Mouse (Mus musculus): ENCODE data around the gene Fbxw9. TPM values are rescaled to one million over a fixed set of nuclear protein-coding genes. Genes with fewer than 3 reads are reported as not detected.

Fbxw9 gene
- polyA plus RNA-seq, 1 experiment from 2014 or later = 34.8 TPM

DNA sequence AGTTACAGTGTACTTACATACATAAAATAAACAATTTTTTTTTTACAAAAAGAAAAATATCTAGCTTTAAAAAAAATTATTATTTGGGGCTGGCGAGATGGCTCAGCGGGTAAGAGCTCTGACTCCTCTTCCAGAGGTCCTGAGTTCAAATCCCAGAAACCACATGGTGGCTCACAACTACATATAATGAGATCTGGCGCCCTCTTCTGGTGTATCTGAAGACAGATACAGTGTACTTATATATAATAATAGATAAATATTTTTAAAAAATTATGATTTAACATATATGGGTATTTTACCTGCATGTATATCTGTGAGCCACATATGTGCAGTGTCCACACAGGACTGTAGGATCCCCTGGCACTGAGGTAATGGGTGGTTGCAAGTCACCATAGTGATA lies 26.4 kb downstream of the Fbxw9 start:
- peaks cover 3% of the 10 kb centered on the region for H3K4me1 ChIP-seq (ENCODE audit: insufficient read depth, low read depth, low read length)
- no peak for TF ChIP-seq EP300 (IDR thresholded peaks at IDR 0.05)
- TF ChIP-seq CTCF (IDR thresholded peaks at IDR 0.05) = peak; percentile 27
- no peaks in the 10 kb centered on the region for H3K9me3 ChIP-seq (ENCODE audit: low read length)
- H3K27me3 ChIP-seq (replicated peaks; ENCODE audit: insufficient read depth, low read length) = no peaks in the 10 kb centered on the region
- no peak for ATAC-seq
- no peak overlapping the region for H3K4me2 ChIP-seq (replicated peaks; ENCODE audit: low read depth, low read length)
- DNase-seq (ENCODE audit: low spot score) = no peak
- H3K9ac ChIP-seq (replicated peaks; ENCODE audit: low read depth) = no peak overlapping the region
- 83% methylated on average over 3 of the region's 3 CpGs for WGBS
- H3K27ac ChIP-seq (ENCODE audit: low read length) = no peak overlapping the region
- no peak overlapping the region for H3K4me3 ChIP-seq (ENCODE audit: low read depth, low read length)
- H3K36me3 ChIP-seq (ENCODE audit: insufficient read depth, low read length) = peaks cover 10% of the 10 kb centered on the region; the same call in 1 of the 2 replicates

DNA sequence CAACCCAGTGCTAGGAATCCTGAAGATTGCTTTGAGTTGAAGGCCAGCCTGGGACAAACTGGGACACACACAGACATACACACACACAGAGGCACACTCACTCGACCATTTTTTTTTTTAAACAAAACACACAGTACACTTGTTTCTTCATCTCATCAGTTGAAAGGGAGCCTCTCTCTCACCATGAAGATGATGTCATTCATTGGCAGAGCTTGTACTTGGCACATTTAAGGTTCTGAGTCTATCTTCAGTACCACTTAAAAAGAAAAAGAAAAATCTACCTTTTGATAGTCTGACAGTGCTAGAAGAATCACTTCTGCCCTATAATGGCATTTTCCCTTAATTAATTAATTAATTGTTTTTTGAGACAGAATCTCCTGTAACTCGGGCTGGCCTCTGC lies 28.9 kb downstream of the Fbxw9 start:
- ATAC-seq (no peak), DNase-seq (ENCODE audit: low spot score) (no peak)
- Histone ChIP-seq H3K4me3 (ENCODE audit: low read depth, low read length) (no peak overlapping the region), H3K27me3 (replicated peaks; ENCODE audit: insufficient read depth, low read length) (no peaks in the 10 kb centered on the region), H3K4me1 (ENCODE audit: insufficient read depth, low read depth, low read length) (no peaks in the 10 kb centered on the region), H3K36me3 (ENCODE audit: insufficient read depth, low read length) (peaks cover 10% of the 10 kb centered on the region; the same call in 1 of the 2 replicates), H3K9ac (replicated peaks; ENCODE audit: low read depth) (no peak overlapping the region), H3K4me2 (replicated peaks; ENCODE audit: low read depth, low read length) (no peak overlapping the region), H3K9me3 (ENCODE audit: low read length) (no peaks in the 10 kb centered on the region), H3K27ac (ENCODE audit: low read length) (no peak overlapping the region)
- TF ChIP-seq CTCF (IDR thresholded peaks at IDR 0.05) (no peak), EP300 (IDR thresholded peaks at IDR 0.05) (no peak)
- 62% methylated on average over 2 of the region's 2 CpGs for WGBS

DNA sequence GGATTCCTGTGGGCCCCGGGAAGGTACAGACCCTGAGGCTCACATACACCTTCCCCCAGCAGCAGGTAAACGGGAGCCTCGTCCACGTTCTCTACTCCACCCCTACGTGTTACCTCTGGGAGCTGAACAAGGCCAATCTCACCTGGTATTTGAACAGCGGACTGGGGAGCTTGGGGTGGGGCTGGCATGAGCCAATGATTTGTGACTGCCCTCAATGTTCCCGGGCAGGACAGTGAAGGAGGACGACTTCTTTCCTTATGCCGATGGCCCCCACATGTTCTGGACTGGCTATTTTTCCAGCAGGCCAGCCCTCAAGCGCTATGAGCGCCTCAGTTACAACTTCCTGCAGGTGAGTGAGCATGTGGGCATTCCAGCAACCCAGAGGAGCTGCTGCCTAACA lies 31.0 kb downstream of the Fbxw9 start:
- no peak overlapping the region for H3K27ac ChIP-seq (ENCODE audit: low read length)
- WGBS = 84% methylated on average over 11 of the region's 11 CpGs
- ATAC-seq (no peak), DNase-seq (ENCODE audit: low spot score) (no peak)
- H3K4me2 ChIP-seq (replicated peaks; ENCODE audit: low read depth, low read length) = no peak overlapping the region
- no peaks in the 10 kb centered on the region for H3K27me3 ChIP-seq (replicated peaks; ENCODE audit: insufficient read depth, low read length)
- H3K9me3 ChIP-seq (ENCODE audit: low read length) = no peaks in the 10 kb centered on the region
- H3K9ac ChIP-seq (replicated peaks; ENCODE audit: low read depth) = no peak overlapping the region
- peaks cover 10% of the 10 kb centered on the region; the same call in 1 of the 2 replicates for H3K36me3 ChIP-seq (ENCODE audit: insufficient read depth, low read length)
- H3K4me3 ChIP-seq (ENCODE audit: low read depth, low read length) = no peak overlapping the region
- TF ChIP-seq EP300 (IDR thresholded peaks at IDR 0.05) (no peak), CTCF (IDR thresholded peaks at IDR 0.05) (no peak)
- H3K4me1 ChIP-seq (ENCODE audit: insufficient read depth, low read depth, low read length) = no peaks in the 10 kb centered on the region

DNA sequence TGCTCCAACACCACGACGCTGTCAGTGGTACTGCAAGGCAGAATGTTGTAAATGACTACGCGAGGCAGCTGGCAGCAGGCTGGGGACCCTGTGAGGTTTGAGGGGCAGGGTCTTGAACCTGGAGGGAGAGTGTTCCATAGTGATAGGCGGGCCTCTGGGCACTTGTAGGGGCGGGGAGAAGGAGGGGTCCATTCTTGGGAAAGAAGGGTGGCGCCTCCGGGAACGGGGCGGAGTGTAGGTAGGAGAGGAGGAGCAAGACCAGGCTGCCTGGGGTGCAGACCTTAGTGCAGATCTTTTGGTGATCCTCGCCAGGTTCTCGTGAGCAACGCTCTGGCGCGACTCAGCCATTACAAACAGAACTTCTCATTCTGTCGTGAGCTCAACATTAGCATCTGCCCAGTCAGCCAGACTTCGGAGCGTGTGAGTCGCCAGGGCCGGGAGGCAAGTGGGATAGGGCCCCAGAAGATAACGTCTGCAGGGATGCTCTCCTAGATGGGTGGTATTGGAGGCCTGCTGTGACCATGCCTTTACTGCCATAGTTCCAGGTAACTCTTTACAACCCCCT lies 31.8 kb downstream of the Fbxw9 start:
- H3K4me1 ChIP-seq (ENCODE audit: insufficient read depth, low read depth, low read length) = no peaks in the 10 kb centered on the region
- WGBS = 42% methylated on average over 21 of the region's 21 CpGs
- H3K4me2 ChIP-seq (replicated peaks; ENCODE audit: low read depth, low read length) = no peak overlapping the region
- H3K27ac ChIP-seq (ENCODE audit: low read length) = no peak overlapping the region
- TF ChIP-seq CTCF (IDR thresholded peaks at IDR 0.05) (no peak), EP300 (IDR thresholded peaks at IDR 0.05) (no peak)
- ATAC-seq (0 out of 2 replicates have a peak, but pooled peaks have one; percentile 35), DNase-seq (ENCODE audit: low spot score) (no peak)
- H3K36me3 ChIP-seq (ENCODE audit: insufficient read depth, low read length) = peaks cover 17% of the 10 kb centered on the region
- H3K9ac ChIP-seq (replicated peaks; ENCODE audit: low read depth) = no peak overlapping the region
- no peaks in the 10 kb centered on the region for H3K27me3 ChIP-seq (replicated peaks; ENCODE audit: insufficient read depth, low read length)
- H3K9me3 ChIP-seq (ENCODE audit: low read length) = no peaks in the 10 kb centered on the region
- no peak overlapping the region for H3K4me3 ChIP-seq (ENCODE audit: low read depth, low read length)

DNA sequence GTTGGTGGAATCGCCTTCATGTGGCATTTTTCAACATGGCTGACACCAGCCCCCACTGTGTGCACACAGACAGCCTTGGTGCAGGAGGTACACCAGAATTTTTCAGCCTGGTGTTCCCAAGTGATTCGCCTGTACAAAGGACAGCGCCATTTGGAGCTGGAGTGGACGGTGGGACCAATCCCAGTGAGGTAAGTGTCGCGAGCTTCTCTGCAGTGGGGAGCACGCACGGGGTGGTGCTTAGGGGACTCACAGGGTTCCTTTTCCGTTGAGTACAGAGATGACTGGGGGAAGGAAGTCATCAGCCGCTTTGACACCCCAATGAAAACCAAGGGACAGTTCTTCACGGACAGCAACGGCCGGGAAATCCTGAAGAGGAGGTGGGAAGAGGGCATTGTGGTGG lies 35.2 kb downstream of the Fbxw9 start:
- Histone ChIP-seq H3K4me2 (replicated peaks; ENCODE audit: low read depth, low read length) (no peak overlapping the region), H3K36me3 (ENCODE audit: insufficient read depth, low read length) (peaks cover 22% of the 10 kb centered on the region; the same call in 1 of the 2 replicates), H3K4me3 (ENCODE audit: low read depth, low read length) (no peak overlapping the region), H3K27me3 (replicated peaks; ENCODE audit: insufficient read depth, low read length) (no peaks in the 10 kb centered on the region), H3K27ac (ENCODE audit: low read length) (no peak overlapping the region), H3K9me3 (ENCODE audit: low read length) (no peaks in the 10 kb centered on the region), H3K9ac (replicated peaks; ENCODE audit: low read depth) (no peak overlapping the region), H3K4me1 (ENCODE audit: insufficient read depth, low read depth, low read length) (no peaks in the 10 kb centered on the region)
- DNase-seq (ENCODE audit: low spot score) (no peak), ATAC-seq (no peak)
- TF ChIP-seq CTCF (IDR thresholded peaks at IDR 0.05) (no peak), EP300 (IDR thresholded peaks at IDR 0.05) (no peak)
- WGBS = 91% methylated on average over 13 of the region's 13 CpGs

DNA sequence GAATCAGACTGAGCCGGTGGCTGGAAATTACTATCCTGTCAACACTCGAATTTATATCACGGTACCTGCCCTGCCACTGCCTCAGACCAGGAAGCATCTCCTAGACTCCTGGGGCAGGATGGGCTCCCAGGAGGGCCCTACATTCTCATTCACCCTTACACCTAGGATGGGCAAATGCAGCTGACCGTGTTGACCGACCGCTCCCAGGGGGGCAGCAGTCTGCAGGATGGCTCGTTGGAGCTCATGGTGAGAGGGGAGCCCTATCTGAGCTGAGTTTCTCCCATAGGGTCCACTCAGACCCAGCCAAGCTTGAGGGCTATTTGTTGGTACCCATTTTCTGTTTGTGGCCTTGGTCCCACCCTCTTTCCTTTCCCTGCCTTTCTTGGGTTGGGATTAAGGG lies 35.7 kb downstream of the Fbxw9 start:
- no peak for DNase-seq (ENCODE audit: low spot score)
- H3K4me3 ChIP-seq (ENCODE audit: low read depth, low read length) = no peak overlapping the region
- no peak for ATAC-seq
- TF ChIP-seq EP300 (IDR thresholded peaks at IDR 0.05) = no peak
- TF ChIP-seq CTCF (IDR thresholded peaks at IDR 0.05) = no peak
- H3K9me3 ChIP-seq (ENCODE audit: low read length) = no peaks in the 10 kb centered on the region
- no peak overlapping the region for H3K4me2 ChIP-seq (replicated peaks; ENCODE audit: low read depth, low read length)
- H3K9ac ChIP-seq (replicated peaks; ENCODE audit: low read depth) = no peak overlapping the region
- no peaks in the 10 kb centered on the region for H3K4me1 ChIP-seq (ENCODE audit: insufficient read depth, low read depth, low read length)
- H3K36me3 ChIP-seq (ENCODE audit: insufficient read depth, low read length) = peaks cover 22% of the 10 kb centered on the region; the same call in 1 of the 2 replicates
- WGBS = 91% methylated on average over 7 of the region's 7 CpGs
- no peaks in the 10 kb centered on the region for H3K27me3 ChIP-seq (replicated peaks; ENCODE audit: insufficient read depth, low read length)
- no peak overlapping the region for H3K27ac ChIP-seq (ENCODE audit: low read length)

All from lung, postnatal 0 days (tissue).